Mouse (Mus musculus): ENCODE measurements around the gene Sfxn5.

- no peak for TF ChIP-seq CTCF (IDR thresholded peaks at IDR 0.05; ENCODE audit: control insufficient read depth, insufficient read depth, low read length)
- no peak for TF ChIP-seq POLR2A (IDR thresholded peaks at IDR 0.05; ENCODE audit: borderline replicate concordance, control insufficient read depth, low read depth, low read length)
Measured at GRCm38 (mm10) chr6:85305826-85306225, 27.4 kb downstream of the Sfxn5 start.

Data from bone marrow, adult 2 months (tissue).